Mouse (Mus musculus): ENCODE data around the gene Pex16. TPM values are rescaled to one million over a fixed set of nuclear protein-coding genes. Genes with fewer than 3 reads are reported as not detected.

The Pex16 gene
- polyA plus RNA-seq, 1 experiment from 2014 or later: 23.7 TPM

- H3K4me1 ChIP-seq (ENCODE audit: control insufficient read depth, low read depth, low read length): peaks cover 8% of the 10 kb centered on the region
- no peaks in the 10 kb centered on the region for H3K9me3 ChIP-seq (replicated peaks; ENCODE audit: control insufficient read depth, low read length)
- ATAC-seq (ENCODE audit: low read depth): no peak
- no peaks in the 10 kb centered on the region for H3K27me3 ChIP-seq (ENCODE audit: control insufficient read depth, insufficient read depth, low read depth, low read length)
- 49% methylated on average over 10 of the region's 10 CpGs for WGBS (ENCODE audit: insufficient replicate concordance)
- H3K27ac ChIP-seq (ENCODE audit: low read length): no peak overlapping the region; the same call in 1 of the 2 replicates
- no peak overlapping the region for H3K4me2 ChIP-seq (ENCODE audit: low read depth, low read length)
- peaks cover 42% of the 10 kb centered on the region for H3K36me3 ChIP-seq (ENCODE audit: control insufficient read depth, insufficient read depth)
- no peak overlapping the region for H3K4me3 ChIP-seq (ENCODE audit: low read depth, low read length)
- no peak overlapping the region for H3K9ac ChIP-seq (ENCODE audit: low read depth, low read length)
These were observed 48.1 kb downstream of the Pex16 start for GRCm38 (mm10) chr2:92422388-92423135.

GRCm38 (mm10) chr2:92423156-92423555, 48.7 kb downstream of the Pex16 start:
- H3K9ac ChIP-seq (ENCODE audit: low read depth, low read length): no peak overlapping the region

GRCm38 (mm10) chr2:92423702-92424461, 49.4 kb downstream of the Pex16 start:
- no peak overlapping the region for H3K27ac ChIP-seq (ENCODE audit: low read length)
- H3K36me3 ChIP-seq (ENCODE audit: control insufficient read depth, insufficient read depth): peaks cover 42% of the 10 kb centered on the region
- H3K9ac ChIP-seq (ENCODE audit: low read depth, low read length): no peak overlapping the region
- H3K9me3 ChIP-seq (replicated peaks; ENCODE audit: control insufficient read depth, low read length): no peaks in the 10 kb centered on the region
- H3K4me3 ChIP-seq (ENCODE audit: low read depth, low read length): no peak overlapping the region
- 66% methylated on average over 9 of the region's 9 CpGs for WGBS (ENCODE audit: insufficient replicate concordance)
- ATAC-seq (ENCODE audit: low read depth): no peak
- H3K4me2 ChIP-seq (ENCODE audit: low read depth, low read length): no peak overlapping the region
- no peaks in the 10 kb centered on the region for H3K27me3 ChIP-seq (ENCODE audit: control insufficient read depth, insufficient read depth, low read depth, low read length)
- peaks cover 17% of the 10 kb centered on the region for H3K4me1 ChIP-seq (ENCODE audit: control insufficient read depth, low read depth, low read length)

More at GRCm38 (mm10) chr2:92423156-92423555, 48.7 kb downstream of the Pex16 start:
- Histone ChIP-seq H3K36me3 (ENCODE audit: control insufficient read depth, insufficient read depth) (peaks cover 42% of the 10 kb centered on the region), H3K4me2 (ENCODE audit: low read depth, low read length) (no peak overlapping the region), H3K4me1 (ENCODE audit: control insufficient read depth, low read depth, low read length) (peaks cover 10% of the 10 kb centered on the region), H3K9me3 (replicated peaks; ENCODE audit: control insufficient read depth, low read length) (no peaks in the 10 kb centered on the region), H3K4me3 (ENCODE audit: low read depth, low read length) (no peak overlapping the region), H3K27ac (ENCODE audit: low read length) (no peak overlapping the region), H3K27me3 (ENCODE audit: control insufficient read depth, insufficient read depth, low read depth, low read length) (no peaks in the 10 kb centered on the region)
- WGBS (ENCODE audit: insufficient replicate concordance): 79% methylated on average over 9 of the region's 9 CpGs
- no peak for ATAC-seq (ENCODE audit: low read depth)

DNA sequence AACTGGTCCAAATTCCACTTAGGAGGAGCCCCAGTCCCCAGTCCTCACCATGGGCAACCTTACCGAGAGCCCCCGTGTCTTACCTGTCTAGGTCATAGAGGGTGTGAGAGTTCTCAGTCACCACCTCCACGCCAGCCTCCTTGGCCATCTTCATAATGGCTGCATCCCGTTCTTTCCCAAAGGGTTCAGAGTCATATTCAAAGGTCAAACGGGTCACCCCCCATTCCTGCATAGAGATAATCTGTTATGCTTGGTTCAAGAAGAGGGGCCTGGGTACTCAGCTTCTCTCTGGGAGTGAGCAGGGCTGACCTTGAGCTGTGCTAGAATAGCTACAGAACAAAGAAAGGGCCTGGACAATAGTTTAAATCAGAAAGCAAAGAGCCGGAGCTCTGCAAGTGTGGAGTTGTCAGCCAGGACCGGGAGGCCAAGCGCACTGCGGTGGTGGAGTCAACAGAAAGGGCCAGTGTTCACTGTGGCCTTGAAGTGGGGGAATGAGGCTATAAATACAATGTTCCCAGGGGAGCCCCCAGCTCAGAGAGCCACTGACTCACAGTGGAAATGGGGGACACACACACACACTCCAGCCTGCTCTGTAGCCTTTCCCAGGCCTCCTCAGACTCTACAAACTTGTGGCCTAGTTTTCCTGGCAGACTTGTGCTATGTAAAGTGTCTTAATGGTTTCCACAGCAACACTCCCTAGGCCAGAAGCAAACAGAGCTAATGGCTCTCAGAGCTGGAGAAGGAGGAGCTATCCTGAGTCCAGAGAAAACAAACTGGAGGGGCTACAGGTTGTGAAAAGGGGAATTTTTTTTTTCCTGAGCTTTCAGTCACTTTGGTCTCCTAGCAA, 50.2 kb downstream of the Pex16 start:
- peaks cover 37% of the 10 kb centered on the region for H3K36me3 ChIP-seq (ENCODE audit: control insufficient read depth, insufficient read depth)
- ATAC-seq (ENCODE audit: low read depth): 0 out of 2 replicates have a peak, but pooled peaks have one; percentile 2
- no peak overlapping the region for H3K9ac ChIP-seq (ENCODE audit: low read depth, low read length)
- H3K4me1 ChIP-seq (ENCODE audit: control insufficient read depth, low read depth, low read length): peaks cover 23% of the 10 kb centered on the region
- no peaks in the 10 kb centered on the region for H3K9me3 ChIP-seq (replicated peaks; ENCODE audit: control insufficient read depth, low read length)
- no peak overlapping the region for H3K27ac ChIP-seq (ENCODE audit: low read length)
- H3K27me3 ChIP-seq (ENCODE audit: control insufficient read depth, insufficient read depth, low read depth, low read length): no peaks in the 10 kb centered on the region
- H3K4me2 ChIP-seq (ENCODE audit: low read depth, low read length): no peak overlapping the region
- 75% methylated on average over 9 of the region's 9 CpGs for WGBS (ENCODE audit: insufficient replicate concordance)
- no peak overlapping the region for H3K4me3 ChIP-seq (ENCODE audit: low read depth, low read length)

- Histone ChIP-seq H3K9me3 (replicated peaks; ENCODE audit: control insufficient read depth, low read length) (no peaks in the 10 kb centered on the region), H3K4me3 (ENCODE audit: low read depth, low read length) (no peak overlapping the region), H3K4me1 (ENCODE audit: control insufficient read depth, low read depth, low read length) (peaks cover 28% of the 10 kb centered on the region), H3K27ac (ENCODE audit: low read length) (no peak overlapping the region), H3K9ac (ENCODE audit: low read depth, low read length) (no peak overlapping the region), H3K27me3 (ENCODE audit: control insufficient read depth, insufficient read depth, low read depth, low read length) (no peaks in the 10 kb centered on the region), H3K36me3 (ENCODE audit: control insufficient read depth, insufficient read depth) (peaks cover 37% of the 10 kb centered on the region), H3K4me2 (ENCODE audit: low read depth, low read length) (no peak overlapping the region)
- 77% methylated on average over 4 of the region's 4 CpGs for WGBS (ENCODE audit: insufficient replicate concordance)
- no peak for ATAC-seq (ENCODE audit: low read depth)
These were observed 50.9 kb downstream of the Pex16 start for GRCm38 (mm10) chr2:92425366-92425765.

DNA sequence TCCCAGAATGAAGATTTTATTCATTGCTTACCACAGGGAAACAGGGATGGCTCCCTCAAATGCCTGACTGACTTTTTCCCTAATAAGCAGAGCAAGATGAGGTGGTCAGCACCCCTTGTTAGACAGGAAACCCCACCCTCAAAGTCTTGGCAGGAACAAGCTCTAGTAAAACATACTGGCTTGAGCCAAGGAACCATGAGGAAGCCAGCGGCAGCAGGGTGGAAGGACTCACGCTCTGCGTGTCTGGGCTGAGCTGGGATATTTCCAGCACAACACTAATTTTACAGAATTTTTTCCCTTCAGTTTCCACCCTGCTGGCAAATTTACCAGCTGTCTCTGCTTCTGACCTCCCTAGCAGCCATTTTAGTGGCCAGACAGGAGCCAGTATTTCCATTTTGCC, 52.0 kb downstream of the Pex16 start:
- Histone ChIP-seq H3K4me2 (ENCODE audit: low read depth, low read length) (no peak overlapping the region), H3K4me3 (ENCODE audit: low read depth, low read length) (no peak overlapping the region), H3K9ac (ENCODE audit: low read depth, low read length) (no peak overlapping the region), H3K4me1 (ENCODE audit: control insufficient read depth, low read depth, low read length) (peaks cover 38% of the 10 kb centered on the region), H3K27ac (ENCODE audit: low read length) (no peak overlapping the region), H3K36me3 (ENCODE audit: control insufficient read depth, insufficient read depth) (peaks cover 33% of the 10 kb centered on the region), H3K9me3 (replicated peaks; ENCODE audit: control insufficient read depth, low read length) (no peaks in the 10 kb centered on the region), H3K27me3 (ENCODE audit: control insufficient read depth, insufficient read depth, low read depth, low read length) (no peaks in the 10 kb centered on the region)
- no peak for ATAC-seq (ENCODE audit: low read depth)
- 86% methylated on average over 3 of the region's 3 CpGs for WGBS (ENCODE audit: insufficient replicate concordance)

DNA sequence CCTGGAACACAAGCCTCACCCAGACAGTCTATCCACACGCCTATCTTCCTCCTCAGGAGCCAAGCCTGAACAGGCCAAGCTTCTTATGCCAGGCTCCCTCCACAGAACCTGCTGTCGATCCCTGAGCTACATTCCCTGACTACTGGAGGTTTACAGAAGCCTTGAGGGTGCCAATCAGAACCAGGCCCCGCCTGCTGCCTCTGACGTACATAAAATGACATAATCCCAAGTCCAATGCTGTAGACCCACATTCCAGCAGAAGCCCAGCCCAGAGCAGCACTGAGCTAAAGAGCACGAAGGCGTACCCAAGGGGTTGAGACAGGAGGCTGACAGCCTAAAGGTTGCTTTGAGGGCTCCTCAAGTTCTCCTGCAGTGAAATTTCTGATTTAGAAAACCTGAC, 53.4 kb downstream of the Pex16 start:
- H3K27ac ChIP-seq (ENCODE audit: low read length): no peak overlapping the region
- no peak overlapping the region for H3K4me2 ChIP-seq (ENCODE audit: low read depth, low read length)
- no peaks in the 10 kb centered on the region for H3K9me3 ChIP-seq (replicated peaks; ENCODE audit: control insufficient read depth, low read length)
- 0 out of 2 replicates have a peak overlapping the region, but pooled peaks have one; percentile 12 for H3K9ac ChIP-seq (ENCODE audit: low read depth, low read length)
- no peak overlapping the region for H3K4me3 ChIP-seq (ENCODE audit: low read depth, low read length)
- ATAC-seq (ENCODE audit: low read depth): peak; percentile 67
- peaks cover 21% of the 10 kb centered on the region for H3K36me3 ChIP-seq (ENCODE audit: control insufficient read depth, insufficient read depth)
- H3K4me1 ChIP-seq (ENCODE audit: control insufficient read depth, low read depth, low read length): peaks cover 50% of the 10 kb centered on the region
- H3K27me3 ChIP-seq (ENCODE audit: control insufficient read depth, insufficient read depth, low read depth, low read length): no peaks in the 10 kb centered on the region
- WGBS (ENCODE audit: insufficient replicate concordance): 59% methylated on average over 6 of the region's 6 CpGs

DNA sequence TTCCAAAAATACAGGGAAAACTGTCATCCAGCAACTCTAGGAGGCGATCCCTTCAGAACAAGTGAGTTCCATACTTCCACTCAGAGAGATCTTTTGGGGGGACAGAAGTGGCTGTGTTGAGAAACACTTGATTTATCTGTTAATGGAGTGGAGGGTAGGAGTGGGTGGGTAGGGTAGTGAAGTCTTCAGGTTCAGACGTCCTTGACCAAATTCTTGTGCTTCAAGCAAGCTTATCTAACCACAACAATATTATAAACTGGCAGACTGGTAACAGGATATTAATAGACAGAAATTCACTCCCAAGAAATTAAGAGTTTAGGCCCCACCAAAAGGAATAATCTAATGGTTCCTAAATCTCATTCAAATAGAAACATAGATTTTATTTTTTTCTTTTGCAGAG, 55.6 kb downstream of the Pex16 start:
- peaks cover 63% of the 10 kb centered on the region for H3K4me1 ChIP-seq (ENCODE audit: control insufficient read depth, low read depth, low read length)
- H3K27ac ChIP-seq (ENCODE audit: low read length): no peak overlapping the region
- no peaks in the 10 kb centered on the region for H3K9me3 ChIP-seq (replicated peaks; ENCODE audit: control insufficient read depth, low read length)
- no peak for ATAC-seq (ENCODE audit: low read depth)
- H3K4me2 ChIP-seq (ENCODE audit: low read depth, low read length): no peak overlapping the region
- no peak overlapping the region for H3K4me3 ChIP-seq (ENCODE audit: low read depth, low read length)
- H3K27me3 ChIP-seq (ENCODE audit: control insufficient read depth, insufficient read depth, low read depth, low read length): no peaks in the 10 kb centered on the region
- 50% methylated on average over 2 of the region's 2 CpGs for WGBS (ENCODE audit: insufficient replicate concordance)
- H3K36me3 ChIP-seq (ENCODE audit: control insufficient read depth, insufficient read depth): peaks cover 7% of the 10 kb centered on the region; the same call in 1 of the 2 replicates
- no peak overlapping the region for H3K9ac ChIP-seq (ENCODE audit: low read depth, low read length)
